Mouse (Mus musculus) layer of hippocampus, postnatal 36 days (tissue): ENCODE measurements at regions not wholly inside any gene's neighbourhood (a gene's known extent, or its start where the extent isn't known, plus 50 kb on each side); places are given as distances from the start of the nearest gene placed in this dataset.
A peak's percentile ranks its signal among the peaks of the same experiment; 100 is the strongest.

Source experiments
- DNase-seq, 2 experiments: peaks; one replicate each; pipeline ENCODE4 v3.0.0; 2022

DNA sequence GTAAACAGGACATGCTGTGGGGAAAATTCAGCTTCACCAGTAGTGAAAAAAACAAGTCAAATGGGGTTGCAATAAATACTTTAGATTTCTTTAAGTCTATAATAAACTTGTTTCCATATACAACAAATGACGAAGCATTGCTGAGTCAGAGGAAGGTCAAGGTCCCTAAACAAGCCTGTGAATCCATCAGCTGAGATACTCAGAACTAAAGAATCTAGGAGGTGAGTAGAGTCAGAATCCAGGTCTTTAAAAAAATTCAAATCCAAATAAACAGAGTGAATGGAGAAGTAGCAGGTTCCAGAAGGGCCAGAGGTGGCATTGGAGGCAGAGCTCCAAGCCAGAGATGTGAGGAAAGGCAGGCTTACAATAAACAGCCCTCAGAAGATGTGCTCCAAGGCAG is 2301.1 kb upstream of the Gm7489 start:
- no peak for DNase-seq

DNA sequence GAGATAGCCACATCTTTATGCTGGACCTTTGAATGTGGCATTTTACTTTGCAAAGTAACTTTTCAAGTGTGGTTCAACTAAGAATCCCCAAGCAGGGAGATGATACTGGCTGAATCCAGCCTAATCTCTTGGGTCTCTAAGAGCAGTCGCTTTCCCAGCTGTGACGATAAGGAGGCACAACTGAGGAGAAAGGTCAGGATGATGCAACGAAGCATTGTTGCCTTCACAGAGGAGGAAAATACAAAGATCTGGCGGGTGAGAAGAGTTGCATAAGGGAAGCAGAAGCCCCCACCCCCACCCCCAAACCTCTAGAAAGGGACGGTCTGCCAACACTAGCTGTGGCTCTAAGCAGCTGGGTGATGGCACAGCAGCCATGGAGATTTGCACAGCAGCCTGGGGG is 2298.6 kb upstream of the Gm7489 start:
- no peak for DNase-seq

DNA sequence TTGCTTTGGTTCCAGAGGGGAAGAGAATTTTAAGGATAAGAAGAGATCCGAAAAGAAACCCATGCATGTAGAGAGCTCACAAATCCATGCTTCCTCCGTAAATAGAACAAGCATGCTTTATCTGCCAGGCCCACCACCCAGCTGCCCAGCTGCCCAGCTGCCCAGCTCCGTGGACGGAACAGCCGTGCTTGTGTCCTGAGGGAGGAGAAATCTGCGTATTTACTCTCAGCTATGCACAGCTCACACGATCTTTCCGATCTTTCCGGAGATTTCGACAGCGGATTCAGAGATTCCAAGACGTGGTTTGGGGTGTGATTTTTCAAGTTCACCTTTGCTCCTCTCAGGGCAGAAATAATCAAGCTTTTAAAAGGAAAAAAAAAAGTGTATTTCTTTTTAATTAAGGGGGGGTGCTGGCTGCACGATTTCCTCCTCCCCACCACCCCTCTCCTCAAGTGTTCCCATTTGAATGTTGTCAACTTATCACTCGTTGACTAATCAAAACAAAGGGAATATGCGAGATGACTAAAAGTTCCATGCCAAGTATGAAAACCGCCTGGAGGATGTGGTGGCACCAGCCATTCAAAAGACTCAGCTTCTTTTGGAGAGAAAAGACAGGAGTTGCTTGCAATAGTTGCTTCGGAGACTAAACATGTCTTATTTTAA is 2293.2 kb upstream of the Gm7489 start:
- DNase-seq = no peak

DNA sequence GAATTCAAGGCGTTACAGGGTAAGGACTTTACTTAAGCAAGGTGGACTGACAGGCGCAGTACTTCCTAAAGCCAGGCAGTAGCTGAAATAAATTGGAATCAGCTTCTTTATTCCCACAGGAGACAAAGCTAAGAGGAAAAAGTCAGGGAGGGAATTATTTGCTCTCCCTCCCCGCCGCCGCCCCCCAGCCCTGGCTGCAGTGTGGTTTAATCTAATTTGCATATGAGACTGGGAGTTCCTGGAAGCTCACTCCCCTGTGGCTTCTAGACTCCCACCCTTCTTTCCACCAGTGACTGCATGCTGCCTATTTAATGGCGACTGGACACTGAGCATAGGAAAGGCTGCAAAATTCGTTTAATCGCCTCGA is 2292.7 kb upstream of the Gm7489 start:
- DNase-seq = no peak

DNA sequence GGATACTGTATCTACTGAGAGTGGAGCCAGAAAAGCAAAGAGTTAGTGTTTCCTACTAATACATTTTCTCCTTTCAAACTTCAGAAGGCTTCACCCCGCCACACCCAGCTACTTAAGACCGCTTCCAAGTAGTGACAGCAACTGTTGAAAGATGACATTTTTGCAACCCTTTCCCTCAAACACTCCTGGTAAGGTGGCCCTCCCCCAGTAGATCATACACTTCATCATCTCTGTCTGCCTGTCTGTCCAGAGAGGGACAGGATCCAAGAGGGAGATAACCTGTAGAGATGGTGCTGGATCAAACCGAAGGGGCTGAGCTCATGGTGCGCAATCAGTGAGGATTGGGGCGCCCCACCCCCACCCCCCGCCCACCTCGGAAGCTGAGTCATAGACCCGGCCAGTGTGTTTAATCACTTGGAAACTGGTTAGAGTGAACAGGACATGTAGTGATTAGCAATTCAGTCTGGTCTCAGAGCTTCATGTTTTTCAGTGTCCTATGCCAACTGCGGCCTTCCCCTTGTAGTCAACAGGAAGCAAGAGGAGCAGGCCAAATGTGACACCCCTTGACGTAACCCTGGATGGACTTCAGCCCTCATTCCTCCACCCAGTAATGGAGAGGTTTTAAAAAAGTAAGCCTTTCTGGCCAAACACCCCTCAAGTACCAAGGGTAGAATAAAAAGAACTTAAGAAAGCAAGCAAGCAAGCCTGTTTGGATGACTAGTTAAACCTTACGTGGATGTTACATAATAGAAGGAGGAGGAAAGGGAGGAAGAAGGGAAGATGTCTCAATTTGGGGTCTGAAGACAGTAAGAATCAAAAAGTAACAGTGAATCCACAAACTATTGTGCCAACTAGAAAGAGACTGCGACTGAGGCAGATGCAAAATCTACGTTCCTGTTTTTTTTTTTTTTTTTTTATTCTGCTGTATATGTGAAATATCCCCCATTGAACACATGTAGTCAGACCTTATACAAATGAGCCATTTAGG is 2291.9 kb upstream of the Gm7489 start:
- DNase-seq = no peak

DNA sequence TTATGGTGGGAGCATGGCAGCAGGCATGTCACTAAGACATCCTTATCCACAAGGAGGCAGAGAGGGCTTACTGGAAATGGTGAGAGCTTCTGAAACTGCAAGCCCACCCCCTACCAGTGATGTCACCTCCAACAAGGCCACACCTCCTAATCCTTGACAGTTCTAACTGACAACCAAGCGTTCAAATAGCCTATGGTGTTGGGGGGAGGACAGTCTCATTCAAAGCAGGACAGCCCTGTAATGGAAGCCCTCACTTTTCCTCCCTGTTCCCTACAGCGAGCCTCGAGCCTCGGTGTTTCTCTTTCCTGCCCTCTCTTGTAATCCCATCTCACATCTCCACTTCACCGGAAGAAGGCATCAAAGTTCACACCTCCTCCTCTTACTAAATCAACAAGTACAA is 2290.6 kb upstream of the Gm7489 start:
- DNase-seq = no peak

DNA sequence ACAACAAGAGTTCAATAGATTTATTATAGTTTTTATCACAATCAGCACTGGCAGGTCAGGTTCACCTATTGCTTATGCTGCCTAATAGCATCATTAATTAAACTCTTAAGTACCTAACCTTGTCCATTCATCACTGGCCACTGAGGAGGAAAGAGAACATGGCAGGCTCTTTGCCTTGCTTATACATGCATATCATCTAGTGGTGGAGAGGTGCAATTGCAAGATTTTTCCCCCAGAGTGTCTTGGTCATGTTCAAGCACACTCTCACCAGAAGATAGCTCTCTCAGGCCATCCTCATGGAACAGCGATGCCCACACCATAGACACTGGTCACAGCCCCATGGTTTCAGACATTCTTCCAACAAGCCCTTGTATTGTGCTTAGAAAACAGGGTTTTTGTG is 2289.1 kb upstream of the Gm7489 start:
- DNase-seq = no peak

DNA sequence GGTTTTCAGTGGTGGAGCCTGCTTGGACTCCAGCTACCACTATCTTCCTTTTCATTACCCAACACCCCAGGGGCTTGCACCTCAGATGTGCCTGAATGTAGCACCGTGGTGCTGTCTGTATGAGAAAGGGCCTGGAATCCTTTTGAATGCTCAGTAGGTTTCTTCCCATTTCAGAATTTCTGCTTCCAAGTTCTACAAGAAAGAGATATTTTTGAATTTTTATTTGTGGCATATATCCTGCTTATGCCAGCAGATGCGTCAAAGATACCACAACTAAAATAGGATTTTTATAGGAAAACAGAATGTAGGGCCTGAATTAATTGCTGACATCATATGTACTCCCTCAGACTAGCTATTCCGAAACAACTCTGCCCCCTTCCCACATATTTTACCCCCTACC is 2286.9 kb upstream of the Gm7489 start:
- DNase-seq = no peak

DNA sequence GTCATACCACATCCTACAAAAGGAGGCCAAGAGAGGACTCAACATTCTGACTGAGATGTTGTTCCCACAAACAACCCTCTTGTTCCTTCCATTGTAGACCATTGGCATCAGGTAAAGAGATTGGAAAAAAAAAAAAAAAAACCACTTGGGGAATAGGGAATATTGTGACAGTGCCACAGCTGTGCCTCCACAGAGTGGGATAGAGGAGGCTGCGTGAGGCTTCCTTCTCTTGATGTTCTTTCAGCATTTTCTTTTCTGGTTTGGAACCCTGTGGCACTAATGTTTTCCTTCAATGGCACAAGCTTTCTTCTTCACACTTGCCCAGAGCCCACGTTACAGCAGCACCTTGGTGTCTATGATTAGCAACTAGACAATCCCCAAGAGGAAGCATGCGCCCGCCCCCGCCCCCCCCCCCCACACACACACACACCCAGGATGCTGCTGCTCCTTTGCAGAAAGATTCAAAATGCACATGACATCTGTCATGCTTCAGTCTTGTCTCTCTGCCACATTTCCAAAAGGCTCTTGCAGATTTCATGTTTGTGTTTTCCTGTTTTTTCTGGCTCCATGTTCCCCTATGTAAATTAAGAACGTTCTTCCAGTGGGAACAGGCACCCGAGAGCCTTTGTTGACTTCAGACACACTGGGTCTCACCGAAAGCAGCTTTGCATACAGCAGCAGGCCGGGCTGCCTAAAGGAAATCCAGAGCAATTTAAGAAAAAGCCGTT is 2283.4 kb upstream of the Gm7489 start:
- DNase-seq = peak in 1 of 2 experiments; percentile 11

DNA sequence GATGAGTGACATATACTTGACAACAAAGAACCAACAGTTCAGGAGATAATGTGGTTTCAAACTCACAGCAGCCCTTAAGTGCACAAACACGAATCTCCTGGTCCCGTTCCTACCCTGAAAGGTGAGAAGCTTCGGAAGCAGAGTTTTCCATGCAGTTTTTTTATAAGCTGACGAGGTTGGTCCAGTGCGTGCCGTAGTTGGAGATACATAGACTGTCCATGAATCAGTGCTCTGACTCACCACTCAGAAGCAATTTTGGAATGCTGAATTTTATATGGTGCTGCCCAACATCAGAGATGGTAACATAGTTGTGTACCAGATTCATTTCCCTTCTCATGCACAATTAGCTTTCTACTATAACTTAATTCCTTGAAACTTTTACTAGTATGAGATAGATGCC is 2263.3 kb upstream of the Gm7489 start:
- DNase-seq = no peak

DNA sequence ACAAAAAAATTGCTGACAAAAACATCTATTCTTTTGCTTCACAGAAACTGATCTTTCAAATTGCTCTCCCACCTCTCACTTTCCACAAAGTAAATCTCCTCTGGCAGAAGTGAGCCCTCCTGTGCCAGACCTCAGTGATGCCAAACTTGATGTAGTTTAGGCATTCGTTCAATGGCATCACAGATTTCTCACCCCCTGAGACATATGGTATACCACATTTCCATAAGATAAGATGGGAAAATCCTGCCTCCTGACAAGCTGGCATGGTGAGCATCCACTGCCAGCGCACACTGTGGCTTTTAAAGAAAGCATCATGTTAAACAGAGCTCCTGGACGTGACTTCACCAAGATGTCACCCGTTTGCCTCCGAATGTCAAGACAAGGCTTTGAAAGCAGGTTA is 2257.2 kb upstream of the Gm7489 start:
- DNase-seq = no peak

DNA sequence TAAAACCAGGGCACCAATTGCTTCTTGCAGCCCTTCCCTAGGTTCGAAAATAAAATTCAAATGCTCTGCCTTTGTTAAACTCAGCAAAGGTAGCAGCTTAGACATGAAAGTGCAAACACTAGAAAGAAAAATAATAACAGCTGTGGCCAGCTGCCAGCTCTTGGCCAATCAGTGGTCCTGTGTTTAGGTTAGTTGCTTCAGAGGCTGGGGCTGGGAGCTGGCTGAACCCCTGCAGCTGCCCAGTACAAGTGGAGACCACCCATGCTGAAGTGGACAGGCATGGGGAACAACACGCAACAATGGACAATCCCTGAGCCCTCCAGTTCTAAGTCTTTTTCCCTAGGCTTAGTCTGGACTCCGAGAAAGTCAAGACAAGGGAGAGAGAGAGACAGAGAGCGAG is 2256.2 kb upstream of the Gm7489 start:
- DNase-seq = no peak

DNA sequence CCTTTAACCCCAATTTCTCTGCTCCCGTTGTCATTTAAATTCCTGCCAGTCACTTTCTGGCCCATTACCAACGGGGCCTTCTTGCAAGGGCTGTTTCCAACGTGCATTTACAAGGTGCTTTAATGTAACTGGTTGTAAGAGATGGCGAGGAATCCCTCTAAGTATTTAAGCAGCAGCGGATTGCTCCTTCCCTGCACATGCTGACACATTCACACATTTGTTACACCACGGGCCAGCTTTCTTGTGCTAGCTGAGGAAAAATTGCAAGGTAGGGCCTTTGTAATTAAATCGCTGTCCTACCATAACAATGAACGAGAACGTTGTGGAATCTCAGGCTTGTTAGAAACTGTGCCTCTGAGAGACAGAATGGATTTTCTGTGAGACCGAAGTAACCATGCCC is 2252.8 kb upstream of the Gm7489 start:
- DNase-seq = no peak

DNA sequence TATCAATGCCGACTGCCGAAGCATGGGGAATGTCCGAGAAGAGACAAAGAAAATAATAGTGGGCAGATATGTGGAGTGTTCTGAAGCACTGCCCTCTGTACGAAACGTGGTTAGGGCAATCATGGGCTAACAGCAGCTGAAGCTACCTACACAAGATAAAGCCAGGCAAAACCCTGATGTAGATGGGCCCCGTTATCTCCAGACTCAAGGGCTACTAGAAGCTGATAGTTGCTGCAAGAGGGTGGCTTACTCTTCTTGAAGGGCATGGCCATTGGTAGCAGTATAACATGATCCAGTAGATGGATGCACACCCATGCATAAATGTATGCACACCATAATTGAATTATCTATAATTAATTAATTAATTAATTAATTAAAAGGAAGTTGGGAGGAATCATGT is 2251.6 kb upstream of the Gm7489 start:
- no peak for DNase-seq

DNA sequence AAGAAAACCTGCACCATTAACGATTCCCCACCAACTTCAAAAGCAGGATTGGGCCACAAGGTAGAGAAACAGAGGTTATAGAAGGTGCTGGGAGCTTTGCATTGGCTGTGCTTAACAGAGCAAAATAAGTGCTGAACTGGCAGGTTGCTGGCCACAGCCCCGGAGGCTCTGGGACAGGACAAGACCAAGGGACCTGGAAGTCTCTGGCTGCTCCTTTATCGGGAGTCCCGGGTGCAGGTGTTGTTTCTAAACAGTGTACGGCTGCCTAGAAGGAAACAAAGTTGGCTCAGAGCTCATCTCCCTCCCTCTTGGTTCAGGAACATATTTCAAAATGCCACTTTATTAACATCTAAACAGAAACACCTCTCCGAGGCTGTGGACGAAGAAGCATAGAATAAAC is 2250.0 kb upstream of the Gm7489 start:
- no peak for DNase-seq

DNA sequence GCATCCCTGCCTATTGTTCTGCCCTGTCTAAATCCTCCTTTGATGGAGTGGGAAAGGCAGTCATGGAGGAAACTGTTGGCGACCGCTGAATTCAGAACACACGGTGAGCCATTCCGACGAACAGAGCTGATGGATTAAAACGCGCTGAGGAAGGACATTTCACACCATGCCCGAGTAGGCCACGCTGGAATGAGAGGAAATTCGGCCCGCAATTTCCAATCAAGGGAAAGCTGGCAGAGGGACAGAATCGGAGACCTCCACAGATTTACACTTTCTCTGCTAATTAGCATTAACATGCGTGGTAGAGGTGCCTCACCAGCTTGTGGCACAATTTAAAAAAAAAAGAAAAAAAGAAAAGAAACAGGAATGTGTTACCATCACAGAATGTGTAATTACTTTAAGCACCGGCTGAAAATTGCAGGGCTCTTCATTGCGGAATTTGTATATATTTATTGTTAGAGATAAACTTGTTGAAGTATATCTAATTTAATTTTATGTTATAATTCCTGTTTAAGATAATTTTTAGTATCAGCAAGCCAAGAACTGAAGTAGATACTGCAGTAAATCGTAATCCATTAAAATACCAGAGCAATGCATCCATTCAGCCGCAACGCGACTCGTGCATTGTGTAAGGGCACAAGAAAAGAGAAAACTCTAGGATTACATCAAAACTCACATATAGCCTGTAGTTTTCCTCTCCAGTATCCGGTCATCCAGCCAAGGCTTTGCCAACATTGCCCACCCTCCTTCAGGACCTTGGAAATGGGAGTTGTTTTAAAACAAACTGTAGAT is 2249.4 kb upstream of the Gm7489 start:
- DNase-seq = peak in 1 of 2 experiments; percentile 13

DNA sequence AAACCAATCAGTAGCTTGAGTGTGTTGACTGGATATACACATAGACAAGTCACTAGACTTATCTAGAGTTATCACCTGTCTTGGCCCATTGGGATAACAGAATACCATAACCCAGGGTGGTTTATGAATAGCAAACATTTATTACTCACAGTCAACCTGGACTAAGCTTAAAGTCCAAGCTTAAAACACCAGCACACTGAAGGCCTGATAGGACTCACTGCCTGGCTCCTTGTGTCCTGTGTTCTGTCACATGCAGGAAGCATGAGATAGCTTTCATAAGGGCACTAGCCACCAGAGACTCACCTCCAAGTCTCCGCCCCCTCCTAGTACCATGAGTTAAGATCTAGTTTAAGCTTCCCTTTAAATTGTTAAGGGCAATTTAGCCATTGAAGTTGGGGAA is 2247.1 kb upstream of the Gm7489 start:
- no peak for DNase-seq

DNA sequence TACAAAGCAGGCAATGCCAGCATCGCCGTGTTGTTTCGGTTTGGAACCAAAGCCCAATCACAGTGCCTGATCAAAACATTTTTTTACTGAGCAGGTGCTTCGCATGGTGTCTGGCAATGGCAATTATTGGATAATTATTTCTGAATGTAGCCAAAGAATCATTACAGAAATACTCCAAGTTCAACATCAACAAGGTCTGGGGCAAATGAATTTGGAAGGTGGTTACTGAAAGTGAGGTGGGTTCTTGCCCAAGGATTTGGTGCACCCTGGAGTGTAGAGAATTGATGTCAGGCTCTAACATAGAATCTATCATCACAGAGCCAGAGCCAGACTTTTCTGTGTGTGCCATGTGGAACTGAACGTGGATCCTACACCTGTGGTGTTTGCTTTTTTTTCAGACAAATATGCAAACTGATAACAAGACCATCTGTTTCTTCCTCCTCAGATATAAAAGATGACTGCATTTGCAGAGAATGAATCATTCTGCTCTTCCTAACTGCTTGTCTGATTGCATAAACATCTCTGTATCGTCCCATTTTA is 2240.9 kb upstream of the Gm7489 start:
- DNase-seq = peak; percentile 13 to 23

DNA sequence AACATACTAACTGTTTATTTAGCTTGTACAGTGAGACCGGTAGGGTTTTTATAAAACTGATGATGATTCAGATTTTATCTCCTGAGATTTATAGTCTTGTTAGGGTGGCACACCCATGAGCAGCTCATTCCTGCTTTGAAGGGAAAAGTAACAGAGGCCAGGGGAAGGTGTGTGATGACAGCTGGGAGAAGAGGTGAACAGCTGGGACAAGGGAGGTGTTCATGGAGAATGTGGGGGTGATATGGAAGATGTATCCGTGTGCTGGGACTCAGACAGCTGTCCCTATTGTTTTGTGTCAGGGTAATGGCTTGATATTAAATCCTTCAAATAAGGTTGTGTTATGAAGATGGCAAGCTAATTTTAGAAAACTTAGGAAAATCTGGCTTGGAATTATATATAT is 2238.4 kb upstream of the Gm7489 start:
- DNase-seq = no peak

DNA sequence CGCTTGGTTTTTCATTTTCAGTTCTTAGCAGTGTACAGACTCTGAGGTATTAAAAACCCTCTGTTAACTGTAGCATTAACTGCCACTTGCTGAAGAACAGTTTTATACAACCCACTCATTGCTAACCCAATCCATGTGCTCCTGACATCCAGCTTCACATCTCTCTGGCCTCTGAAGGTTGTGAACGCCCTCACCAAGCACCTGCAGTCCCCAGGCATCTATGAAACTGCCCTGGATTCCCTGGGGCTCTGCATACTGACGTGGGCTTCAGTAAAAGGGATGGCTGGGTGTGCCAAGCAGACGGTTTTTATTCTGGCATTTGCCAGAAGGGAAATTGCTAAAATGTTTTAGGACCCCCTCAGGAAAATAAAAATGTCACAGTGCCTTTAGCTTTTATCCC is 2232.2 kb upstream of the Gm7489 start:
- DNase-seq = no peak

DNA sequence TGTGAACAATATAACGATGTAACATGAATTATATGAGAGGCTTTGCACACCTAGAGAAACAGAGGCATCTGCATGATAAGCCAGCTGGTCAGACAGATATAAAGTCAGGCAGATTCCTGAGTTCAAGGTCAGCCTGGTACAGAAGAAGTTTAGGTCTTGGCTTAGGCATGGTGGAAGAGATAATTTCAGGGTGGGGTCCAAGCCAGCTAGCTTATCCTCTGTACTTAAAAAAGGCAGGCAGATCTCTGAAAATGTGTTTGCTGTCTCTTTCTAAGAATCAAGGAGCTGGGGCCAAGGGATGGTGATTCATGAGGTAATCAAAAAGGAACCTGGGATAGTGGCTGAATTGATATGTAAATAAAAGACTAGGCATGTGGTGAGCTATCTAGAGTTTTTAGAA is 2227.1 kb upstream of the Gm7489 start:
- no peak for DNase-seq

DNA sequence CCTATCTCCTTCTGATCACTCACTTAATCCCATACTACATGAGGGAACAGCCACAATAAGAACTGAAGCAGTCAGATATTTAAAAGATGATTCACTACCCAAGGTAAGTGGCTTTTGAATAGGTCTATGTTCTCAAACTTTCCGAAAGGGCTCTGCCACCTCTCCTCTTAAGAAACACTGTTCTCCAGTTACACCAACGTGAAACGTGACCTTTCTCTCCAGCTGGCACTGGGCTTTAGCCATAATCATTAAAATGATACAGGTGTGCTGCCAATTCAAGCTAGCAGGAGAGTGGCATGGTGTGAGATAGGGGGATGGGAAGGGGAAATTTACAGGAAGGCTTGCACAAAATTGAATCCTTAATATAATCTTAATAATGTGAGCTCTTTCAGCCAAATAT is 2216.4 kb upstream of the Gm7489 start:
- DNase-seq = no peak
